Mouse (Mus musculus) forebrain, embryonic 10.5 days (tissue): Measurements from ENCODE around the gene Ppp3ca. TPM values are rescaled to one million over a fixed set of nuclear protein-coding genes. Genes with fewer than 3 reads are reported as not detected.

Experiments used
- DNase-seq: peaks from one replicate; pipeline ENCODE4 v3.0.0-alpha.2; 2017; ENCODE audit warnings: low spot score; ENCODE audit errors: extremely low spot score
- H3K27ac ChIP-seq: fragments of 300-500 bp; sonication (generic); 2 replicates; pipeline ENCODE4 v1.5.1; 2016; ENCODE audit warnings: mild to moderate bottlenecking
- H3K27me3 ChIP-seq: fragments of 300-500 bp; sonication (generic); 2 replicates; pipeline ENCODE4 v1.6.1; 2016; ENCODE audit warnings: mild to moderate bottlenecking; ENCODE audit not compliant: poor library complexity, severe bottlenecking
- H3K36me3 ChIP-seq: fragments of 300-500 bp; sonication (generic); replicated peaks from 2 replicates; pipeline ENCODE4 v1.6.1; 2016; ENCODE audit warnings: mild to moderate bottlenecking, moderate library complexity
- H3K4me1 ChIP-seq: fragments of 300-500 bp; sonication (generic); 2 replicates; pipeline ENCODE4 v1.6.1; 2016
- H3K4me3 ChIP-seq: fragments of 300-500 bp; sonication (generic); 2 replicates; pipeline ENCODE4 v1.5.1; 2016; ENCODE audit warnings: mild to moderate bottlenecking, moderate library complexity
- H3K9me3 ChIP-seq: fragments of 300-500 bp; sonication (generic); 2 replicates; pipeline ENCODE4 v1.6.1; 2016; ENCODE audit warnings: mild to moderate bottlenecking, moderate library complexity
- WGBS: fragments of 180-500 bp; shearing (Covaris S2); methylation state at CpG from one replicate; pipeline ENCODE4 v1.1.7; 2016; 5-methylcytosine and 5-hydroxymethylcytosine counted together
- polyA plus RNA-seq: library from polyadenylated mRNA; unstranded; fragments of >200 nt; fragmentation: Nextera tagmentation; extraction: Ambion mirVana; gene quantifications from 2 replicates; pipeline ENCODE4 v1.2.1, GENCODE M21; 2016

The Ppp3ca gene
- polyA plus RNA-seq, 1 experiment from 2014 or later, result 28.7 TPM

- Histone ChIP-seq H3K27ac (no peak overlapping the region), H3K9me3 (0 out of 2 replicates have a peak, but pooled peaks cover 3% of the 10 kb centered on the region), H3K36me3 (no peaks in the 10 kb centered on the region), H3K27me3 (no peaks in the 10 kb centered on the region), H3K4me3 (no peak overlapping the region), H3K4me1 (peaks cover 4% of the 10 kb centered on the region; the same call in 1 of the 2 replicates)
- 92% methylated on average over 5 of the region's 5 CpGs for WGBS
- no peak for DNase-seq
Observed at GRCm38 (mm10) chr3:136791404-136791803, 121.5 kb downstream of the Ppp3ca start.

GRCm38 (mm10) chr3:136791946-136792345, 122.0 kb downstream of the Ppp3ca start:
- no peak for DNase-seq
- H3K36me3 ChIP-seq, result no peaks in the 10 kb centered on the region
- no peak overlapping the region for H3K27ac ChIP-seq
- H3K9me3 ChIP-seq, result 0 out of 2 replicates have a peak, but pooled peaks cover 3% of the 10 kb centered on the region
- 98% methylated on average over 2 of the region's 2 CpGs for WGBS
- peaks cover 4% of the 10 kb centered on the region; the same call in 1 of the 2 replicates for H3K4me1 ChIP-seq
- H3K27me3 ChIP-seq, result no peaks in the 10 kb centered on the region
- no peak overlapping the region for H3K4me3 ChIP-seq

- H3K27ac ChIP-seq, result no peak overlapping the region
- H3K9me3 ChIP-seq, result 0 out of 2 replicates have a peak, but pooled peaks cover 3% of the 10 kb centered on the region
- no peak for DNase-seq
- H3K4me1 ChIP-seq, result peaks cover 4% of the 10 kb centered on the region; the same call in 1 of the 2 replicates
- H3K36me3 ChIP-seq, result peaks cover 4% of the 10 kb centered on the region; the same call in 1 of the 2 replicates
- H3K4me3 ChIP-seq, result no peak overlapping the region
- 89% methylated on average over 2 of the region's 2 CpGs for WGBS
- H3K27me3 ChIP-seq, result no peaks in the 10 kb centered on the region
Observed at GRCm38 (mm10) chr3:136793411-136793810, 123.5 kb downstream of the Ppp3ca start.

- H3K27me3 ChIP-seq, result no peaks in the 10 kb centered on the region
- WGBS, result 84% methylated on average over 7 of the region's 7 CpGs
- no peak overlapping the region for H3K27ac ChIP-seq
- peaks cover 4% of the 10 kb centered on the region; the same call in 1 of the 2 replicates for H3K4me1 ChIP-seq
- DNase-seq, result no peak
- 0 out of 2 replicates have a peak, but pooled peaks cover 3% of the 10 kb centered on the region for H3K9me3 ChIP-seq
- H3K36me3 ChIP-seq, result peaks cover 4% of the 10 kb centered on the region; the same call in 1 of the 2 replicates
- no peak overlapping the region for H3K4me3 ChIP-seq
Observed at GRCm38 (mm10) chr3:136794426-136795217, 124.7 kb downstream of the Ppp3ca start.

GRCm38 (mm10) chr3:136798896-136799295, 129.0 kb downstream of the Ppp3ca start:
- Histone ChIP-seq H3K4me3 (no peak overlapping the region), H3K27me3 (no peaks in the 10 kb centered on the region), H3K4me1 (peaks cover 6% of the 10 kb centered on the region; the same call in 1 of the 2 replicates), H3K27ac (no peak overlapping the region), H3K36me3 (peaks cover 6% of the 10 kb centered on the region; the same call in 1 of the 2 replicates), H3K9me3 (no peaks in the 10 kb centered on the region)
- DNase-seq, result no peak
- WGBS, result 90% methylated on average over 3 of the region's 3 CpGs

GRCm38 (mm10) chr3:136802595-136802994, 132.7 kb downstream of the Ppp3ca start:
- DNase-seq, result no peak
- peaks cover 6% of the 10 kb centered on the region; the same call in 1 of the 2 replicates for H3K4me1 ChIP-seq
- H3K36me3 ChIP-seq, result peaks cover 6% of the 10 kb centered on the region; the same call in 1 of the 2 replicates
- no peak overlapping the region for H3K4me3 ChIP-seq
- no peaks in the 10 kb centered on the region for H3K27me3 ChIP-seq
- H3K27ac ChIP-seq, result no peak overlapping the region
- no peaks in the 10 kb centered on the region for H3K9me3 ChIP-seq
- 81% methylated on average over 4 of the region's 4 CpGs for WGBS

- H3K27me3 ChIP-seq, result no peaks in the 10 kb centered on the region
- H3K4me3 ChIP-seq, result no peak overlapping the region
- peaks cover 6% of the 10 kb centered on the region; the same call in 1 of the 2 replicates for H3K4me1 ChIP-seq
- H3K36me3 ChIP-seq, result no peaks in the 10 kb centered on the region; the same call in 1 of the 2 replicates
- no peak for DNase-seq
- H3K9me3 ChIP-seq, result no peaks in the 10 kb centered on the region
- 94% methylated on average over 4 of the region's 4 CpGs for WGBS
- H3K27ac ChIP-seq, result no peak overlapping the region
Observed at GRCm38 (mm10) chr3:136805897-136806296, 136.0 kb downstream of the Ppp3ca start.

- no peak overlapping the region for H3K4me3 ChIP-seq
- H3K27ac ChIP-seq, result no peak overlapping the region
- no peaks in the 10 kb centered on the region for H3K36me3 ChIP-seq
- H3K27me3 ChIP-seq, result no peaks in the 10 kb centered on the region
- no peak for DNase-seq
- H3K9me3 ChIP-seq, result no peaks in the 10 kb centered on the region
- 87% methylated on average over 3 of the region's 3 CpGs for WGBS
- no peaks in the 10 kb centered on the region for H3K4me1 ChIP-seq
Observed at GRCm38 (mm10) chr3:136810271-136810670, 140.3 kb downstream of the Ppp3ca start.

- DNase-seq, result no peak
- Histone ChIP-seq H3K27me3 (no peaks in the 10 kb centered on the region), H3K4me1 (peaks cover 7% of the 10 kb centered on the region), H3K36me3 (no peaks in the 10 kb centered on the region), H3K4me3 (no peak overlapping the region), H3K27ac (no peak overlapping the region), H3K9me3 (no peaks in the 10 kb centered on the region)
- 89% methylated on average over 6 of the region's 6 CpGs for WGBS
Observed at GRCm38 (mm10) chr3:136812162-136812561, 142.2 kb downstream of the Ppp3ca start.

GRCm38 (mm10) chr3:136812791-136813190, 142.9 kb downstream of the Ppp3ca start:
- WGBS, result 86% methylated on average over 2 of the region's 2 CpGs
- Histone ChIP-seq H3K27me3 (no peaks in the 10 kb centered on the region), H3K9me3 (no peaks in the 10 kb centered on the region), H3K4me1 (peaks cover 7% of the 10 kb centered on the region), H3K4me3 (no peak overlapping the region), H3K36me3 (no peaks in the 10 kb centered on the region), H3K27ac (no peak overlapping the region)
- DNase-seq, result no peak

GRCm38 (mm10) chr3:136813886-136814285, 144.0 kb downstream of the Ppp3ca start:
- WGBS, result 89% methylated on average over 2 of the region's 2 CpGs
- Histone ChIP-seq H3K27me3 (no peaks in the 10 kb centered on the region), H3K4me1 (peaks cover 7% of the 10 kb centered on the region), H3K9me3 (no peaks in the 10 kb centered on the region), H3K36me3 (no peaks in the 10 kb centered on the region), H3K27ac (no peak overlapping the region), H3K4me3 (no peak overlapping the region)
- no peak for DNase-seq

- DNase-seq, result no peak
- Histone ChIP-seq H3K4me1 (peaks cover 7% of the 10 kb centered on the region), H3K9me3 (no peaks in the 10 kb centered on the region), H3K4me3 (no peak overlapping the region), H3K36me3 (no peaks in the 10 kb centered on the region), H3K27ac (no peak overlapping the region), H3K27me3 (no peaks in the 10 kb centered on the region)
- 94% methylated on average over 4 of the region's 4 CpGs for WGBS
Observed at GRCm38 (mm10) chr3:136814916-136815315, 145.0 kb downstream of the Ppp3ca start.

- Histone ChIP-seq H3K36me3 (no peaks in the 10 kb centered on the region), H3K27ac (no peak overlapping the region), H3K9me3 (no peaks in the 10 kb centered on the region), H3K4me3 (no peak overlapping the region), H3K27me3 (no peaks in the 10 kb centered on the region), H3K4me1 (peaks cover 7% of the 10 kb centered on the region)
- 70% methylated on average over 3 of the region's 3 CpGs for WGBS
- DNase-seq, result no peak
Observed at GRCm38 (mm10) chr3:136816319-136816718, 146.4 kb downstream of the Ppp3ca start.
